Mouse (Mus musculus) neural tube, embryonic 12.5 days (tissue): Measurements from ENCODE around the gene Tmprss7. TPM values are rescaled to one million over a fixed set of nuclear protein-coding genes. Genes with fewer than 3 reads are reported as not detected.

ENCODE experiments used
- ATAC-seq: fragments of 200-750 bp; cut with Nextera tagmentation; 2 replicates; pipeline ENCODE4 v1.8.0; 2017; ENCODE audit warnings: low read depth, mild to moderate bottlenecking, moderate TSS enrichment, moderate library complexity; ENCODE audit not compliant: low FRiP score
- H3K27ac ChIP-seq: fragments of 300-500 bp; sonication (generic); 2 replicates; pipeline ENCODE4 v1.5.1; 2016
- H3K27me3 ChIP-seq: fragments of 300-500 bp; sonication (generic); replicated peaks from 2 replicates; pipeline ENCODE4 v1.6.1; 2016; ENCODE audit warnings: mild to moderate bottlenecking
- H3K36me3 ChIP-seq: fragments of 300-500 bp; sonication (generic); 2 replicates; pipeline ENCODE4 v1.6.1; 2016; ENCODE audit warnings: mild to moderate bottlenecking
- H3K4me1 ChIP-seq: fragments of 300-500 bp; sonication (generic); 2 replicates; pipeline ENCODE4 v1.6.1; 2016
- H3K4me2 ChIP-seq: fragments of 300-500 bp; sonication (generic); replicated peaks from 2 replicates; pipeline ENCODE4 v1.6.1; 2016; ENCODE audit warnings: mild to moderate bottlenecking
- H3K4me3 ChIP-seq: fragments of 300-500 bp; sonication (generic); 2 replicates; pipeline ENCODE4 v1.5.1; 2016
- H3K9ac ChIP-seq: fragments of 300-500 bp; sonication (generic); 2 replicates; pipeline ENCODE4 v1.6.1; 2016; ENCODE audit warnings: mild to moderate bottlenecking
- H3K9me3 ChIP-seq: fragments of 300-500 bp; sonication (generic); 2 replicates; pipeline ENCODE4 v1.6.1; 2016; ENCODE audit warnings: mild to moderate bottlenecking
- WGBS: fragments of 180-500 bp; shearing (Covaris S2); methylation state at CpG from one replicate; pipeline ENCODE4 v1.1.7; 2016; 5-methylcytosine and 5-hydroxymethylcytosine counted together
- polyA plus RNA-seq: library from polyadenylated mRNA; unstranded; fragments of >200 nt; fragmentation: Nextera tagmentation; extraction: Ambion mirVana; gene quantifications from 2 replicates; pipeline ENCODE4 v1.2.1, GENCODE M21; 2016

Gene Tmprss7
- polyA plus RNA-seq, 1 experiment from 2014 or later = 0.66 TPM

- no peaks in the 10 kb centered on the region for H3K4me1 ChIP-seq
- H3K36me3 ChIP-seq = no peaks in the 10 kb centered on the region
- no peak overlapping the region for H3K9ac ChIP-seq
- no peaks in the 10 kb centered on the region for H3K9me3 ChIP-seq
- H3K4me2 ChIP-seq = no peak overlapping the region
- no peak overlapping the region for H3K27ac ChIP-seq
- ATAC-seq = no peak
- no peak overlapping the region for H3K4me3 ChIP-seq
- no peaks in the 10 kb centered on the region for H3K27me3 ChIP-seq
- 88% methylated on average over 1 of the region's 1 CpGs for WGBS
Observed at GRCm38 (mm10) chr16:45615944-45616343, 77.5 kb downstream of the Tmprss7 start.

- Histone ChIP-seq H3K4me2 (no peak overlapping the region), H3K27me3 (no peaks in the 10 kb centered on the region), H3K9me3 (no peaks in the 10 kb centered on the region), H3K4me1 (no peaks in the 10 kb centered on the region), H3K27ac (no peak overlapping the region), H3K36me3 (no peaks in the 10 kb centered on the region), H3K4me3 (no peak overlapping the region), H3K9ac (no peak overlapping the region)
- no peak for ATAC-seq
- WGBS = 70% methylated on average over 2 of the region's 2 CpGs
Observed at GRCm38 (mm10) chr16:45613247-45613646, 80.2 kb downstream of the Tmprss7 start.

- no peak within 1 kb of the TSS for H3K4me2 ChIP-seq
- ATAC-seq = no peak
- no peaks in the 10 kb centered on the region for H3K36me3 ChIP-seq
- H3K9ac ChIP-seq = no peak within 1 kb of the TSS
- no peaks in the 10 kb centered on the region for H3K4me1 ChIP-seq
- 82% methylated on average over 4 of the region's 4 CpGs for WGBS
- no peaks in the 10 kb centered on the region for H3K27me3 ChIP-seq
- no peaks in the 10 kb centered on the region for H3K9me3 ChIP-seq
- H3K27ac ChIP-seq = no peak within 1 kb of the TSS
- no peak within 1 kb of the TSS for H3K4me3 ChIP-seq
Observed at GRCm38 (mm10) chr16:45610267-45610666, 83.2 kb downstream of the Tmprss7 start, which contains the start of gene Gcsam. Gene Gcsam, plus strand, starts transcription at chr16:45610380.

GRCm38 (mm10) chr16:45609300-45609699, 84.2 kb downstream of the Tmprss7 start:
- H3K9me3 ChIP-seq = no peaks in the 10 kb centered on the region
- H3K9ac ChIP-seq = no peak overlapping the region
- H3K27ac ChIP-seq = no peak overlapping the region
- no peak for ATAC-seq
- H3K4me3 ChIP-seq = no peak overlapping the region
- no peaks in the 10 kb centered on the region for H3K36me3 ChIP-seq
- H3K4me2 ChIP-seq = no peak overlapping the region
- no peaks in the 10 kb centered on the region for H3K27me3 ChIP-seq
- no peaks in the 10 kb centered on the region for H3K4me1 ChIP-seq
- WGBS = 77% methylated on average over 3 of the region's 3 CpGs

- Histone ChIP-seq H3K9ac (no peak overlapping the region), H3K4me3 (no peak overlapping the region), H3K4me1 (no peaks in the 10 kb centered on the region), H3K9me3 (no peaks in the 10 kb centered on the region), H3K27ac (no peak overlapping the region), H3K27me3 (no peaks in the 10 kb centered on the region), H3K36me3 (no peaks in the 10 kb centered on the region), H3K4me2 (no peak overlapping the region)
- ATAC-seq = no peak
- 54% methylated on average over 4 of the region's 4 CpGs for WGBS
Observed at GRCm38 (mm10) chr16:45608481-45608954, 84.9 kb downstream of the Tmprss7 start.

Other genes starting within 250 kb of the Tmprss7 start
- not detected in 2 replicates for gene Gm609, start 200.7 kb downstream of the Tmprss7 start, polyA plus RNA-seq
- not detected in 2 replicates for gene Gm17783, start 161.6 kb downstream of the Tmprss7 start, polyA plus RNA-seq
- gene Slc9c1, start 158.3 kb downstream of the Tmprss7 start, polyA plus RNA-seq = not detected in 2 replicates
- 0.20 TPM in 1 of 2 replicates, not detected in the other for gene Gcsam, start 83.3 kb downstream of the Tmprss7 start, polyA plus RNA-seq
- gene BC016579, start 39.6 kb downstream of the Tmprss7 start, polyA plus RNA-seq = 0.11 TPM in 1 of 2 replicates, not detected in the other
- gene Tagln3, start 30.9 kb upstream of the Tmprss7 start, polyA plus RNA-seq = 584 and 621 TPM in 2 replicates
- gene Abhd10, start 49.3 kb upstream of the Tmprss7 start, polyA plus RNA-seq = 47.0 and 47.4 TPM in 2 replicates